Mouse (Mus musculus) intestine, postnatal 0 days (tissue): ENCODE data around the gene Zmpste24. TPM values are rescaled to one million over a fixed set of nuclear protein-coding genes. Genes with fewer than 3 reads are reported as not detected.

Experiments
- ATAC-seq: fragments of 200-750 bp; cut with Nextera tagmentation; 2 replicates; pipeline ENCODE4 v1.8.0; 2017; ENCODE audit warnings: mild to moderate bottlenecking, moderate TSS enrichment, moderate library complexity
- H3K27ac ChIP-seq: fragments of 300-500 bp; sonication (generic); 2 replicates; pipeline ENCODE4 v1.5.1; 2014; ENCODE audit warnings: mild to moderate bottlenecking, low read depth, low read length, moderate library complexity
- H3K27me3 ChIP-seq: fragments of 300-500 bp; sonication (generic); replicated peaks from 2 replicates; pipeline ENCODE4 v1.6.1; 2014; ENCODE audit warnings: low read length, mixed read lengths; ENCODE audit not compliant: control insufficient read depth, insufficient read depth
- H3K36me3 ChIP-seq: fragments of 300-500 bp; sonication (generic); 2 replicates; pipeline ENCODE4 v1.6.1; 2014; ENCODE audit warnings: mild to moderate bottlenecking, moderate library complexity; ENCODE audit not compliant: control insufficient read depth, insufficient read depth
- H3K4me1 ChIP-seq: fragments of 300-500 bp; sonication (generic); replicated peaks from 2 replicates; pipeline ENCODE4 v1.6.1; 2014; ENCODE audit warnings: antibody characterized with exemption, low read length, mixed read lengths; ENCODE audit not compliant: control insufficient read depth, insufficient read depth
- H3K4me2 ChIP-seq: fragments of 300-500 bp; sonication (generic); replicated peaks from 2 replicates; pipeline ENCODE4 v1.6.1; 2014; ENCODE audit warnings: low read depth, mild to moderate bottlenecking, moderate library complexity
- H3K4me3 ChIP-seq: fragments of 300-500 bp; sonication (generic); 2 replicates; pipeline ENCODE4 v1.5.1; 2014; ENCODE audit warnings: low read depth, low read length
- H3K9ac ChIP-seq: fragments of 300-500 bp; sonication (generic); 2 replicates; pipeline ENCODE4 v1.6.1; 2014; ENCODE audit warnings: mild to moderate bottlenecking, low read depth, low read length
- H3K9me3 ChIP-seq: fragments of 300-500 bp; sonication (generic); 2 replicates; pipeline ENCODE4 v1.6.1; 2016; ENCODE audit warnings: mixed run types; ENCODE audit not compliant: control insufficient read depth
- CTCF ChIP-seq: sonication (generic); IDR thresholded peaks from 2 replicates; pipeline ENCODE4 v1.5.1; 2016; ENCODE audit warnings: low read depth, mild to moderate bottlenecking, control low read depth, antibody characterized with exemption, moderate library complexity
- WGBS: fragments of 180-500 bp; shearing (Covaris S2); extraction: QIAGEN DNeasy Blood & Tissue Kit; methylation state at CpG from one replicate; pipeline ENCODE4 v1.1.7; 2014; 5-methylcytosine and 5-hydroxymethylcytosine counted together
- polyA plus RNA-seq: library from polyadenylated mRNA; unstranded; fragments of >200 nt; fragmentation: Nextera tagmentation; extraction: Ambion mirVana; gene quantifications from 2 replicates; pipeline ENCODE4 v1.2.1, GENCODE M21; 2015

The Zmpste24 gene
- polyA plus RNA-seq, result 22.9 and 23.3 TPM in 2 replicates

DNA sequence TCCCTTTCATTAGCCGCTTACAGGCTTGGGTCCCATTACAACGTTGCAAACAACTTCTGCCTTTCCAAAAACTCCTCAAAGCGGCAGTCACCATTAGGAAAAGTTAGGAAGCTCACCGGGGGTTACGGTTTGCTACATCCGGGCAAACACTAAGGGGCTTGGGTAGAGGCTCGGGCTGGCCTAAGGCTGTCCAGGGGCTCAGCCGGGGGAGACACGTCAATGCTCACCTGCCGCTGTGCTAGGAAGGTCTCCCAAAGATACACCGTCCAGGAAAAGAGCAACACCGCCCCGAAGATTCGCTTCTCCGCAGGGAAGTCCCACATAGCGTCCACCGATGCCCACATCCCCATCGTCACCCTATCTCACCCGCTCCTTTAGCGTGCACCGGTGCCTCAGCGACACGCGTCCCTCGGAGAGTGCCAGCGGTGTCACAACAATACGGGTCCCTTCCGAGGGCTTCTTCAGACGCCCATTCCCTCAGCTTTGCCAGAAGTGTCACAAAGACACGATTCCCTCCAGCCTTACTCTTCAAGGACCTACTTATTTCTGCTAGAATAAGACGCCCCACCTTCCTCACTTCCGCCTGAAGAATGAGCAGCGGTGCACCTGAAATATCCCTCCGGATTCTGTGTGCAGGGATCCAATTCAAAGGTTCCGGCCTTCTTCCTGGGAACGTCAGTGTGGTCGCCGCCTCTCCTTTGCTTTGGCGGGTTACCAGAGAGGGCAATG lies at the start of gene Zmpste24:
Zmpste24 (minus strand) TSS at position 592 of the 729 bp plus-strand sequence.
- ATAC-seq, result peak; percentile 84
- Histone ChIP-seq H3K9ac (peak within 1 kb of the TSS; percentile 71), H3K27ac (peak within 1 kb of the TSS; percentile 57; the same call in 1 of the 2 replicates), H3K9me3 (no peaks in the 10 kb centered on the region), H3K4me3 (peak within 1 kb of the TSS; percentile 79), H3K36me3 (peaks cover 15% of the 10 kb centered on the region), H3K27me3 (no peaks in the 10 kb centered on the region), H3K4me2 (peak within 1 kb of the TSS; percentile 83), H3K4me1 (peaks cover 3% of the 10 kb centered on the region; the same call in 1 of the 2 replicates)
- TF ChIP-seq CTCF, result no peak
- WGBS, result under 1% methylated on average over 39 of the region's 39 CpGs

DNA sequence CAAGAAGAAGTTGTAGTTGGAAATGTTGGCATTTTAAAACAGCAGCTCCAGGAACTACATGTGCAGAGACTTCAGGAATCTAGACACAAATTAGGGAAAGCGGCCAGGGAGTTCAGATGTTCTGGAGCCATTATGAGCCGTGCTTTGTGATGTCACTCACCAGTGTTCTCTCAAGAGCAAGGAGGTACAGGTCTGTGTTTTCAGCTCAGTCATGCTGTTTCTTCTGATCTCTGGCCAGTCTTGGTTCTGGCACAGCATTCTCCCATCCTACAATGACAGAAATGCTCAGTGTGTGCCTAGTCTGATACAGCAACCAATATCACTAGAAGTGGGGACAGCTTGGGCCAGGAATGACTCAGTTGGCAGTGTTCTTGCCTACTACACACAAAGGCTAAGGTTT lies 11.1 kb upstream of the Zmpste24 start, which contains the start of gene Tmco2:
Tmco2 (minus strand) TSS at position 101 of the 400 bp plus-strand sequence.
- no peaks in the 10 kb centered on the region for H3K27me3 ChIP-seq
- 85% methylated on average over 2 of the region's 2 CpGs for WGBS
- H3K36me3 ChIP-seq, result no peaks in the 10 kb centered on the region
- TF ChIP-seq CTCF, result no peak
- no peak within 1 kb of the TSS for H3K9ac ChIP-seq
- no peak within 1 kb of the TSS for H3K27ac ChIP-seq
- no peak for ATAC-seq
- no peaks in the 10 kb centered on the region for H3K9me3 ChIP-seq
- H3K4me2 ChIP-seq, result no peak within 1 kb of the TSS
- H3K4me3 ChIP-seq, result no peak within 1 kb of the TSS
- H3K4me1 ChIP-seq, result no peaks in the 10 kb centered on the region

DNA sequence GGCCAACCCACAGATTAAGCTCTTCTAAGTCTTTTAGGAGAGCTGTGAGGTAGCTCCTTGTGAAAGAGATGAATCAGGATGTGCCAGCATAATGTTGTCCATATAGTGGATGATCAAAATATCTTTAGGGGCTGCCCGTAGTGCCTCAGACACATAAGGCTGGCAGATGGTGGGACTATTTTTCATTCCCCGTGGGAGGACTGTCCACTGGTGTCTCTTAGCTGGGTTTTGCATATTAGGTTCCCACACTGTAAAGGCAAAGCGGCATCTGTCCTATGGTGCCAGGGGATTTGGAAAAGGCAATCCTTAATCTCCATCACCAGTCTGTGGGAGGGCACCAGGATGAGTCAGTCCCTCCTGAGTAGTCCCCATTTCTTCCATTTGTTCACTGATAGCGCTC lies 5.3 kb upstream of the Zmpste24 start:
- TF ChIP-seq CTCF, result no peak
- 79% methylated on average over 4 of the region's 4 CpGs for WGBS
- Histone ChIP-seq H3K27ac (no peak overlapping the region), H3K4me1 (no peaks in the 10 kb centered on the region; the same call in 1 of the 2 replicates), H3K9me3 (no peaks in the 10 kb centered on the region), H3K36me3 (no peaks in the 10 kb centered on the region), H3K4me3 (no peak overlapping the region), H3K27me3 (no peaks in the 10 kb centered on the region), H3K4me2 (no peak overlapping the region), H3K9ac (no peak overlapping the region)
- ATAC-seq, result no peak

DNA sequence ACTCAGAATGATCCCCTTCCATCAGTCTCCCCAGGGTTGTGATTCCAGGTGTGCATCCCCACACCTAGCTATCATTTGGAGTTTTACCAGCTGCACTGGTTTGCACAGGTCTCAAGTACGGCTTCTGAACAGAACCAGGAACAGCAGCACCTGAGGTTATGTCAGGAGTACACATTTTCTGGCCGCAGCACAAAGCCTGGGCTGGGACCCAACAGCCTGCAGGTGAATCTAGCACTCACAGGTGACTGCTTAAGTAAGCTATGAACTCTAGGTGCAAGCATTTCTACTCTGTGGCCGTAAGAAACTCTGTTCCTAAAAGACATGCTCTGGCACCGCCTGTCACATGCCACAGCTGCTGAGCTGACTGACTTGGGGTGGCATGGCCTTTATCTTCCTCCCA lies 7.8 kb downstream of the Zmpste24 start:
- Histone ChIP-seq H3K4me1 (no peaks in the 10 kb centered on the region), H3K4me2 (no peak overlapping the region), H3K9ac (no peak overlapping the region), H3K36me3 (peaks cover 45% of the 10 kb centered on the region), H3K27me3 (no peaks in the 10 kb centered on the region), H3K27ac (no peak overlapping the region), H3K4me3 (no peak overlapping the region), H3K9me3 (no peaks in the 10 kb centered on the region)
- WGBS, result 91% methylated on average over 4 of the region's 4 CpGs
- TF ChIP-seq CTCF, result no peak
- ATAC-seq, result no peak

DNA sequence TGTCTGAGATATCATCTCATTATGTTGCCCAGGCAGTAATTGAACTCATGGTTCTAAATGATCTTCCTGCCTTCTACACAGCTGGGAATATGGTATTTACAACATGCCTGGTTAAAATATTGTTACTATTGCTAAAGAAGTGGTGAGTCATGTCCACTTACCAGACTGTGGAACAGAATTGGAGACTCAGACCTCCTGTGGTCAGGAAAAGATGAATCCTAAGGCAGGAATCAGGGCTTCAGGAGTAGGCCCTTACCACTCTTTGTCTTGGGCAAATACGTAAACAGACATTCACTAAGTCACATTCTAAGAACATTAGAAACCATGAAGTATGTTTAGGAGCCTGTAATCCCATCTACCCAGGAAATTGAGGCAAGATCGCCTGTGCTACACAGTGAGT lies 9.3 kb downstream of the Zmpste24 start:
- H3K27ac ChIP-seq, result no peak overlapping the region
- no peaks in the 10 kb centered on the region for H3K27me3 ChIP-seq
- 89% methylated on average over 2 of the region's 2 CpGs for WGBS
- peaks cover 50% of the 10 kb centered on the region for H3K36me3 ChIP-seq
- H3K4me2 ChIP-seq, result no peak overlapping the region
- no peak overlapping the region for H3K9ac ChIP-seq
- no peak for TF ChIP-seq CTCF
- H3K4me1 ChIP-seq, result no peaks in the 10 kb centered on the region
- H3K4me3 ChIP-seq, result no peak overlapping the region
- no peak for ATAC-seq
- no peaks in the 10 kb centered on the region for H3K9me3 ChIP-seq

DNA sequence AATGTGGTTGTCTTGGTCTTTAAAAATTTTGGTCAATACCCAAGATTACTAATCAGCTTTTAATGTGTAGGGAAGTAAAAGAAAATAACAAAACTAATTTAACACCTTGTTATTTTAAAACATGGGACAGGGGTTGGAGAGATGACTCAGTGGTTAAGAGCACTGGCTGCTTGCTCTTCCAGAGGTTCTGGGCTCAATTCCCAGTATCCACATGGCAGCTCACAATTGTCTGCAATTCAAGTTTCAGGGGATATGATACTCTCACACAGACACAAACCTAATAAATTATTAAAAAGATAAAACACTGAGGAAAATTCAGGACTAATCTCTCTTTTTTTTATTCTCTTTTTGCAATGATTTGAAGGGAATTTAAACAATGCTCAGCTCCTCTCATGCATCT lies 13.5 kb downstream of the Zmpste24 start:
- no peak overlapping the region for H3K27ac ChIP-seq
- no peak overlapping the region for H3K9ac ChIP-seq
- H3K4me2 ChIP-seq, result no peak overlapping the region
- no peaks in the 10 kb centered on the region for H3K9me3 ChIP-seq
- H3K4me3 ChIP-seq, result no peak overlapping the region
- H3K27me3 ChIP-seq, result no peaks in the 10 kb centered on the region
- H3K4me1 ChIP-seq, result no peaks in the 10 kb centered on the region
- no peak for ATAC-seq
- H3K36me3 ChIP-seq, result peaks cover 59% of the 10 kb centered on the region
- no peak for TF ChIP-seq CTCF
